Mouse (Mus musculus) heart, postnatal 0 days (tissue): ENCODE results near the gene Cdyl.

Source experiments
- CTCF ChIP-seq: IDR thresholded peaks from 2 replicates; pipeline ENCODE4 v1.5.1; 2016; ENCODE audit warnings: antibody characterized with exemption, control low read depth, low read depth
- EP300 ChIP-seq: IDR thresholded peaks from 2 replicates; pipeline ENCODE4 v1.6.1; 2016; ENCODE audit warnings: antibody characterized with exemption, low read depth

DNA sequence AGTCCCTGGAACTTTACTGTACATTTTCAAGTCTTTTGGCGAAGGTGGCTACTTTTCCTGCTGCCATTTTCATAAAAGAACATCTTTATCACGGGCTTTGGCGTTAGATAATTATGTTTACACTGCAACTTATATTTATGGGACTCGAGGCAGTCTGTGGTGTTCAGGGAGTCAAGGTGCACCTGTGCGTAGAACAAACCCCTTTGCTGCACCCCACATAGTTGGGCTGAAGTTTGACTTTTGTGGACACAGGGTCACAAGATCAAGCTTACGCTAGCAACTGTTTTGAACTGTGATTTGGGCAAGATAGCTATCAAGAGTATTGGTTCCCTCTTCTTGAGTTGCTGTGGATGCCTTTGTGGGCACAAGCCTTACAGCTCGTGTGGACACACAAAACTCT is 140.6 kb downstream of the Cdyl start:
- TF ChIP-seq CTCF (no peak), EP300 (no peak)
